Mouse (Mus musculus): ENCODE data around the gene Hjurp.
"Not testable (repeated sequence)": the region's sequence is repeated elsewhere in the genome, so short reads cannot be mapped to it uniquely, and the experiment has no call there.

The Hjurp gene

DNA sequence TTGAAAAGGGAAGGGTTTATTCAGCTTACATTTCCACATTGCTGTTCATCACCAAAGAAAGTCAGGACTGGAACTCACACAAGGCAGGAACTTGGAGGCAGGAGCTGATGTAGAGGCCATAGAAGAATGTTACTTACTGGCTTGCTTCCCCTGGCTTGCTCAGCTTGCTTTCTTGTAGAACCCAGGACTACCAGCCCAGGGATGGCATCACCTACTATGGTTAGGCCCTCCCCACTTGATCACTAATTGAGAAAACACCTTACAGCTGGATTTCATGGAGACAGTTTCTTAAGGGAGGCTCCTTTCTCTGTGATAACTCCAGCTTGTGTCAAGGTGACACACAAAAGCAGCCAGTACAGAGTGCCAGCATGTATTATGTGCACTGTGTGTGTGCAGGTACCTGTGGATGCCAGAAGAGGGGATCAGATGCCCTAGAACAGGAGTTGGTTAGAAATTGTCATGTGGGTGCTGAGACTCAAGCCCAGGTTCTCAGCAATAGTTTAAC, 54.4 kb downstream of the Hjurp start:
- not testable (repeated sequence) for DNase-seq

DNA sequence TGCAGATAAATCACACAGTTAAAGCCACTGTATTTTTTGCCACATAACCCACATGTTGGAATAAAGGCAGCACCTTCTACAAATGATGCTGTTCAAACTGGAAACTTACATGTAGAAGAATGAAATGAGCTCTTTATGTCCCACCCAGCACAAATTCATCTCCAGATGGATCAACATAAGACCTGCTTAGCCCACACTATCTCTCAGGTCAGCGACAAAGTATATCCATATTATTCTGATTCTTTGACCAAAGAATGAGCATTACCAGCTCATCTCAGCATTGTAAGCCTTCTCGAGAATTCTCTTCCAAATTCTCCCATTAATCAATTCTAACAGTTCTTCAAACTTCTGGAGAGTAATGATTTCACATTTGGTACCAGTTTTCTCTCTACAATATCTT, 55.2 kb downstream of the Hjurp start:
- no peak for DNase-seq

DNA sequence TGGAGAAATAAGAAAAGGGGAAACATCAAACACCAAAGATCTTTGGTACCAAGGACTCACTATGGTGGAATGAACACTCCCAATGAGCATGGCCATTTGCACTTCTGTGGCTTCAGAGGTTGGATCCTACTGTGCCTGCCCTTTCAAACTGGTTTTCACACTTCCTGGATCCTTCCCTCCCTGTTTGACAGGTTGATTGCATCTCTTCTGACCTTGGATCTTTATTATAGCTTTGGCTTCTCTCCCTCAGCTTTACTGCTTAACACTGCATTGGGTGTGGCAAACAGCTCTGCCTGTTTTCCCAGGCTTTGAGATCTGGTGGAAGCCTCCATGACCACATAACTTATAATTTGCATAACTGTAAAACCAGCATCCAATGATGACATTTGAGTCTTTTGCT, 57.1 kb downstream of the Hjurp start:
- no peak for DNase-seq

DNA sequence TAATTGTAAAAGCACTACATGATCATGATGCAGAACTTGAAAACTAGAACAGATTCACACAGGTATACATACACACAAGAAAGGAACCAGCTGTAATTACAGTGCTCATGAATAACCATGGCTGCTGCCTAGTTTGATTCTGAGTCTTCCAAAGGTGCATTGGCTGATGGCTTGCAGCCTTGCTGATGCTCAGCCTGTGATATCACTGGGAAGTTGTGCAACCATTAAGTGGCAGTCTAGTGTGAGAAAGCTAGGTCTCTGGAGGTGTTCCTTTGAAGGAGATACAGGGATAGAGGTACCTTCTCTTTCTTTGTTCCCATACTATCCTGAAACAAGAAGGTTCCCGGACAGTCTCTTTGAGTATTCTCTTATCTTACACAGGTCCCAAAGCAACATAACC, 58.4 kb downstream of the Hjurp start:
- no peak for DNase-seq

DNA sequence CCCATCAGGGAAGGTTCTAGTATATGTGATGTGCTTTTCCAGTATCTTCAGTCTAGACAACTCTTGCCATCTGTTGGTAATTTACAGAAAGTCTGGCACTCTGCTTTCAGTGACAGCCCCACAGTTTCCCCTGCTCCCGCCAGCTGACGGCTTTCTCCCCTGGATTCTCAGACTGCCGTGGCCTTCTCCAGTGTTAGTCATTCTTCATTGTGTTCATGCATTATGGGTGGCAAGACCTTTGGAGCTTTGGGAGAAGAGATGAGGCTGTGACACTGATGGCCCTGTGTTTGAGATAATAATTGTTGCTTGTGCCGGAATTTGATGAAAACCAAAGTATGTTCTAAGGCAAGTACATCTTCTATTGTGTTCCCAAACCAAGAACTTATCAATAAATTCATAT, 58.8 kb downstream of the Hjurp start:
- no peak for DNase-seq

DNA sequence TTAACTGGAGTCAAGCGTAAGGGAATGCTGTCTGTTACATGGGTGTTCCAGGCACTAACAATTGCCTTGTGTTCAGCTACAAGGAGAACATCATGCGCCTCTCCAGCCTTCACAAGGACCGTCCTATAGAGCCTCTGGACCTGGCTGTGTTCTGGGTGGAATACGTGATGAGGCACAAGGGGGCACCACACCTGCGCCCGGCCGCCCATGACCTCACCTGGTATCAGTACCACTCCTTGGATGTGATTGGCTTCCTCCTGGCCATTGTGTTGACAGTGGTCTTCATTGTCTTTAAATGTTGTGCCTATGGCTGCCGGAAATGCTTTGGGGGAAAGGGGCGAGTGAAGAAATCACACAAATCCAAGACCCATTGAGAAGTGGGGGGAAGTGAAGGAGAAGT, 59.4 kb downstream of the Hjurp start:
- no peak for DNase-seq

DNA sequence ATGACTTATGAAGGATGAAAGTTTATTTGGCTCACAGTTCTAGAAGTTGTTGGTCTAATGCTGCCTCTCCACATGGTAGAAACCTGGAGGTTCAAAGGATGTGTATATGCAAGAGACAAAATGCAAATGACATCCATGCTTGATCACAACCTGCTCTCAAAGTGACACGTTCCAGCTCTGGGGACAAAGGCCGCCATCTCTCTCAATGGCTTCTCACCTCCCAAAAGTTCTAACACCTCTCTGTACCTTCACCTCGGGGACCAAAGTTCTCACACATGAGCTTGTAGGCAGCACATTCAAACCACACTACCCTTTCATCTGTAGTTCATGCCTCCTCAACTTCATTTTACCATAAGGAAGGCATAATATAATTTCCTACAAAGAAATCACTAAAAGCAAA, 59.9 kb downstream of the Hjurp start:
- no peak for DNase-seq

DNA sequence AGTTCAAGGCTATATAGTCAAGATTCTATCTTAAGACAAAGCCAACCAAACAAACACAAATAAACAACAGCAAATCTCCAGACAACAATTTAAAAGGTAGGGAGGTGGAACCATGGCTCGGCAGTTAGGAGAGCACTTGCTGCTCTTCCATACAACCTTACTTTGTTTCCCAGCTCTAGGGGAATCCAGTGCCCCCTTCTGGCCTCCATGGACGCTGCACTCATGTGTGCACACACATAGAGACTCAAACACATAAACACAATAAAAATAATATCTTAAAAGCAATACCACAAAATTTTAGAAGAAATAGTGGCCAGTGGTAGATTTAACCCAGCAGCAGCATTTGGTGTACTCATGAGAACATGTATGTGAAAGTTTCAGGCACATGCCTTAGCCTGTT, 60.3 kb downstream of the Hjurp start:
- DNase-seq, result no peak

DNA sequence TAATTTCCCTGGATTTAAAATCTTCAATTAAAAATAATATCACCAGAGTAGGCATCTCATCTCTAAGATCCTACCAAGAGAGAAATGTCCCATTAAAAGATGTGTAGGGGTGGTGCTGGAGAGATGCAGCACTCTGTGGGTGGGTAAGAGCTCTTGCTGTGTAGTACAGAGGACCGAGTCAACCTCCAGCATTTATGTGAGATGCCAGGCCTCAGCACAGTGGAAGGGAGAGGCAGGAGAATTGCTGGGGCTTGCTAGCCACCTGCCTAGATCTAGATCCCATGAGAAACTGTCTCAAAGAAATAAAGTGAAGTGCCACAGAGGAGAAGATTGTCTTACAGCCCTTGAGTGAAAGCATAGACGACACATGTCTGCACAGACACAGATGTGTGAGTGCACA, 60.9 kb downstream of the Hjurp start:
- no peak for DNase-seq

DNA sequence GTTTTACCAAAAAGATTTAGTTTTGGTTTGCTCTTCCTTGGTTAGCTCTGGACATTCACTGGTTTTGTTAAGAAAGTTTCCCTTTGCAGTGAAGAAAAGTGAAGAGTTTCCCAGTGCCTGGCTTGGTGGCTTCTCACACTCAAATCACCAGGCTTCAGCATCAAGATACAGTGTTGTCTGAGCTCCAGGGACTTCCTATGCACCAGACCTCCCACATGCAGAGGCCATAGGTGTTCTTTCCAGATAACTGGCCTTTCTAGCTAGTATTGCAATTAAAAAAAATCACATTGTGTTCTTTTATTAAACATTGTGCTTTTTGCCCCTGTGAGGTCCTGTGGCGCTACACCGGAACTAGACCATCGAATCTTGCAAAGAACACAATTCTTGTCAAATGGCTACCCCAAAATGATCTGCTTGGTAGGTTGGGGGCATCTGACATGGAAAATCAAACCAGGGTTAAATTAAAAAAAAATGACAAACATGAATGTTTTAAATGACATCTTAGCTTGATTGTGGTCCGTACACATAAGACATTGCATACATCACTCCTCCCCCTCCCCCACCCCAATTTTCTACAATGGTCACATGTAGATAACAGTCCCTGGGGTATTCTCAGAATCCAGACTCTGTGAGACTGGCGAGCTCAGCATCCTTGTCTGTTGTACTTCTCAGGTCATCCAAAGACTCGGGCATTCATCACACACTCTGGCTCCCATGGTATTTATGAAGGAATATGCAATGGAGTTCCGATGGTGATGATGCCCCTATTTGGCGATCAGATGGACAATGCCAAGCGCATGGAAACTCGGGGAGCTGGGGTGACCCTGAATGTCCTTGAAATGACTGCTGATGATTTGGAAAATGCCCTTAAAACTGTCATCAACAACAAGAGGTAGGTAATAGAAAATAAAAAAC, 61.7 kb downstream of the Hjurp start:
- no peak for DNase-seq

DNA sequence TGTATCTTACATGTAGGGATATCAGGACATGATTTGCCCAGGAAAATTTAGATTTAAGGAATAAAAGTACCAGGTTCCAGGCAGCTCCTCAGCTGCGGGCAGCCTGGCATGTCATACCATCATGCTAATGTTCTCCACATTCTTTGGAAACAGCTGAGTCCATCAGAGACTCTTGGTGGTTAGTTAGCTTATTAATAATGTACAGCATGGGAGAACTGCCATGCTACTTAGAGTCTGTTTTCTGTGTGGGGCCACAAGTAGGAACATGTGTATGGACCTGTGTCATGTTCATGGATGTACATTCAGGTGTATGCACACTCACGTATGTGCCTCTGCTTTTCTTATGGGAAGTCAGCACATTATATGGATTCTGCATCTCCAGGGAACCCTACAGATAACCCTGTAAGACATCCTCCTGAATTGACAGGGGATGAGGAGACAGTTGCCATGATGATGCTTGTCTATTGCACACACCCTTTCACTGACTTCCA, 62.9 kb downstream of the Hjurp start:
- DNase-seq, result no peak

DNA sequence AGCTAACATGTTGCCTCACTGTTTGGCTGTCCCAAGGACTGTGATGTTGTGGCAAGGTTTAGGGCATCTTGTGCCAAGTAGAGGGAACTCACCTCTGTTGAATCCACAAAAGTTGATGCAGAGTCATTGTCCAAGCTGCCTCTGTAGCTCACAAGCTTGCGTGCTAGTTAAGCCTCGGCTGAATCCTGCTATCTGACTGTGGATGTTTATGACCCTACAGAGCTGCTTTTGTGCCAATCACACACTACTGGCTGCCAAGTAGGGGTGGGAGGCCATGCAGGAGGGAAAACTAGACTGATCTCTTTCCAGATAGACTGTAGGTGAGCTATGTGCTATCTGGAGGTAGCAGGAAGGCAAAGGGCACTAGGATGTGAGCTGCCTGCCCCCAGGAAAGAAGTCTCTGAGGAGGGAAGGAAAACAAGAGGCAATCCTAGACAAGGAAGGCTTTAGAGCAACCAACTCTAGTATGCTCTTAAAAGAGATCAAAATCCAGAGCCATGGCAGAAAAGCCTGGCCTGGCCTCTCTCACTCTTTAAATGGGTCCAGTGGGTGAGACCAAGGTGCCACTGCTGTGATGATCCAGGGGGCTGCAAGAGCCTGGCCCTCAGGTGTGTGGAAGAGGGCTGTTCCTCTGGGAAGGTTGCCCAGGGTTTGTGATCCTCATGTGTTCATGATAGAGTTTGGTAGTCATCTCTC, 63.5 kb downstream of the Hjurp start:
- peak in 1 of 2 experiments; percentile 10 for DNase-seq

DNA sequence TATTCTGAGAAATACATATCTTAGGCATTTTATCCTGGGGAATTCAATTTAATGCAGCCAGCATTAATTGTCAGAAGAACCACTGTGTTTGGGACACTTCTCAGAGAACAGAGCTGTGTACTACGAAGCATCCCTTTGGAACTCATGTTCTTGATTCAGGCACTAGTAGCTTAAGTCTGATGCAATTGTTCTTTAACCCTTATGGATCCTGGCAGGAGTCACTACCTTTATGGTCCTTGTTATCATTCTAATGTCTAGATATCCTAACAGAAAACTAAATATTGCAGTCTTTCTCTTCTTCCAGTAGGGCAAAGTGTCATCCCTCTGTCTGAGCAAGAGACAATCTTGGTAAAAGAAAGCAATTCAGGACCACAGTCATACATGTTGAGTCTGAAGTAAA, 64.4 kb downstream of the Hjurp start:
- no peak for DNase-seq
